Mouse (Mus musculus) spleen, adult 2 months (tissue): ENCODE measurements around the gene Sirt2. TPM values are rescaled to one million over a fixed set of nuclear protein-coding genes. Genes with fewer than 3 reads are reported as not detected.

Experiments used
- DNase-seq, 2 experiments: peaks; one replicate each; pipeline versions ENCODE4 v3.0.0 to v3.0.0-alpha.2; 2012 to 2021; ENCODE audit warnings: low spot score in 2 of 2, low read depth in 1 of 2
- H3K27ac ChIP-seq: fragments of 200-500 bp; 2 replicates; pipeline ENCODE4 v1.5.1; 2012; ENCODE audit warnings: low read length, inconsistent platforms; ENCODE audit not compliant: insufficient read depth
- H3K27me3 ChIP-seq: fragments of 200-500 bp; 2 replicates; pipeline ENCODE4 v1.6.1; 2012; ENCODE audit warnings: mild to moderate bottlenecking, moderate library complexity, low read length, inconsistent platforms; ENCODE audit not compliant: control insufficient read depth, insufficient read depth
- H3K36me3 ChIP-seq: fragments of 200-500 bp; 2 replicates; pipeline ENCODE4 v1.6.1; 2012; ENCODE audit warnings: mild to moderate bottlenecking, low read length, inconsistent platforms; ENCODE audit not compliant: control insufficient read depth, insufficient read depth
- H3K4me1 ChIP-seq: fragments of 200-500 bp; 2 replicates; pipeline ENCODE4 v1.6.1; 2011; ENCODE audit warnings: inconsistent platforms; ENCODE audit not compliant: control insufficient read depth, insufficient read depth, insufficient read length
- H3K4me3 ChIP-seq: fragments of 200-500 bp; 2 replicates; pipeline ENCODE4 v1.5.1; 2011; ENCODE audit warnings: mild to moderate bottlenecking, inconsistent platforms; ENCODE audit not compliant: insufficient read depth, insufficient read length; ENCODE audit errors: extremely low read depth
- CTCF ChIP-seq: fragments of 200-500 bp; IDR thresholded peaks from 2 replicates; pipeline ENCODE4 v1.5.1; 2011; ENCODE audit warnings: mild to moderate bottlenecking, inconsistent platforms; ENCODE audit not compliant: insufficient read depth, insufficient read length, insufficient replicate concordance; ENCODE audit errors: extremely low read depth
- POLR2A ChIP-seq: fragments of 200-500 bp; IDR thresholded peaks from 2 replicates; pipeline ENCODE4 v1.6.1; 2011; ENCODE audit warnings: low read depth, low read length, inconsistent platforms
- WGBS: fragments of 180-500 bp; shearing (Covaris S2); methylation state at CpG from one replicate; pipeline ENCODE4 v1.1.7; 2018; 5-methylcytosine and 5-hydroxymethylcytosine counted together
- polyA plus RNA-seq: library from polyadenylated mRNA; depleted of rRNA; stranded (reverse); fragments of >200 nt; gene quantifications from 2 replicates; pipeline ENCODE4 v1.2.3, GENCODE M21; 2012

Gene Sirt2
- polyA plus RNA-seq, 1 experiment, result 48.4 TPM

- TF ChIP-seq CTCF, result peak; percentile 18; the same call in 1 of the 2 replicates
- no peak for TF ChIP-seq POLR2A
- Histone ChIP-seq H3K4me1 (peaks cover 39% of the 10 kb centered on the region), H3K4me3 (no peak overlapping the region), H3K27ac (no peak overlapping the region), H3K36me3 (peaks cover 7% of the 10 kb centered on the region), H3K27me3 (no peaks in the 10 kb centered on the region)
- 39% methylated on average over 2 of the region's 2 CpGs for WGBS
- peak in 1 of 2 experiments; percentile 44 for DNase-seq
Measured at GRCm38 (mm10) chr7:28793834-28794233, 27.3 kb downstream of the Sirt2 start.

DNA sequence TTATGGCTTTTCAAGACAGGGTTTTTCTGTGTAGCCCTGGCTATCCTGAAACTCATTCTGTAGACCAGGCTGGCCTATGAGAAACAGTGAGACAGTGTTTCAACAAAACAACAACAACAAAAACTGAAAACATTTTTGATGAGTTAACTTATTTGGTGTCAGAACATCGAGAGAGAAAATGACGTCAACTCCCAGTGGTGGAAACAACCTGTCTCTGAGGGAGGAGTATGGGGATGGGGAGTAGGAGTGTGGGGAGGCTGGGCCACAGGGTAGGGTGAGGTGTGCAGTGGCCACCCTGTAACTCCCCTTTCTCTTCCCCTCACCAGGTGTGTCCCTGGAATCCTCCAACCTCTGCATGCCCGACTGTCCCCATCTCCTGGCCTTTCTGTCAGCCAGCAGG, 28.0 kb downstream of the Sirt2 start:
- TF ChIP-seq POLR2A, result no peak
- TF ChIP-seq CTCF, result no peak
- no peaks in the 10 kb centered on the region for H3K27me3 ChIP-seq
- peaks cover 8% of the 10 kb centered on the region for H3K36me3 ChIP-seq
- H3K4me1 ChIP-seq, result peaks cover 32% of the 10 kb centered on the region
- DNase-seq, result no peak
- WGBS, result 88% methylated on average over 3 of the region's 3 CpGs
- H3K4me3 ChIP-seq, result no peak overlapping the region
- no peak overlapping the region for H3K27ac ChIP-seq

- Histone ChIP-seq H3K4me3 (peak overlapping the region; percentile 58), H3K27me3 (no peaks in the 10 kb centered on the region), H3K27ac (peak overlapping the region; percentile 70), H3K4me1 (peaks cover 19% of the 10 kb centered on the region; the same call in 1 of the 2 replicates), H3K36me3 (peaks cover 8% of the 10 kb centered on the region)
- TF ChIP-seq POLR2A (peak; percentile 32; the same call in 1 of the 2 replicates), CTCF (no peak)
- 11% methylated on average over 15 of the region's 15 CpGs for whole genome bisulfite sequencing
- no peak for DNase-seq
Measured at GRCm38 (mm10) chr7:28795832-28796231, 29.3 kb downstream of the Sirt2 start.

DNA sequence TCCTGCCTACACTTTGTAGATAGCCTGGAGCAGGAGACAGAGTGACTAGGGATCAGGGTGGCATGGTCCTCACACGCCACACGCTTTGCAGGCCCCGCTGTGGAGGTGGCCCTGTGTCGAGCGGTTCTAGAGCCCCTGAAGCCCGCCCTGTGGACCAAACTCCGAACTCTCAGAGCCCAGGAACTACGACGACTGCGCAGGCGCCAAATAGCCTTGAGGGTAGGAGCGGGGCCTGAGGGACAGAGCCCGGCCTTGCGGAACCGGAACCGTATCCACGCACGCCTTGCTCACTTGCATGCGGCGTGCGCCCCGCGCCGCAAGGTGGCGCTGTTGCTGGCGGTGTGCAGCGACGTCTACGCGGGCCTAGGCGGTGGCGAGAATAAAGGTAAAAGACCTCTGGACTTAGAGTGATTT, 30.0 kb downstream of the Sirt2 start:
- peak; percentile 97 for TF ChIP-seq CTCF
- TF ChIP-seq POLR2A, result no peak
- WGBS, result 12% methylated on average over 32 of the region's 32 CpGs
- H3K4me3 ChIP-seq, result peak overlapping the region; percentile 58
- peak in 1 of 2 experiments; percentile 81 for DNase-seq
- no peaks in the 10 kb centered on the region for H3K27me3 ChIP-seq
- peaks cover 15% of the 10 kb centered on the region; the same call in 1 of the 2 replicates for H3K4me1 ChIP-seq
- peak overlapping the region; percentile 70 for H3K27ac ChIP-seq
- peaks cover 8% of the 10 kb centered on the region for H3K36me3 ChIP-seq

- no peak for DNase-seq
- no peaks in the 10 kb centered on the region for H3K27me3 ChIP-seq
- 61% methylated on average over 9 of the region's 9 CpGs for WGBS
- peaks cover 19% of the 10 kb centered on the region; the same call in 1 of the 2 replicates for H3K4me1 ChIP-seq
- H3K36me3 ChIP-seq, result peaks cover 8% of the 10 kb centered on the region
- no peak for TF ChIP-seq CTCF
- TF ChIP-seq POLR2A, result no peak
- peak overlapping the region; percentile 41; the same call in 1 of the 2 replicates for H3K27ac ChIP-seq
- H3K4me3 ChIP-seq, result no peak overlapping the region
Measured at GRCm38 (mm10) chr7:28799994-28800393, 33.5 kb downstream of the Sirt2 start.

DNA sequence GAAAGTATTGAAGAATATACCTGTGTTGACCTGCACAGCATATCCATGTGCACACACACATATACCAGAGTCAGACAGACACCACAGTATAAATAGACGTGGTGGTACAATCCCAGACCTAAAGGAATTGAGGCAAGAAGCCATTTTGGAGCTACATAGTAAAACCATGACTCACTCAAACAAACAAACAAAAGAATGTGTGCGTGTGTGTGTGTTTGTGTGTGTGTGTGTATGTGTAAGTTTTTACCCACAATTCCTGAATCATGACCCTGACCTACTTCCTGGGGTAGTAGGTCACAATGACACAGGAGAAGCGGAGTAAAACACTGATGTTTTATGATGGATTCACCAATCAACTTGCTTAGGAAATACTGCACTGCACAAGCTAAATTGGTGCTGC, 34.9 kb downstream of the Sirt2 start:
- no peaks in the 10 kb centered on the region for H3K27me3 ChIP-seq
- peaks cover 8% of the 10 kb centered on the region for H3K36me3 ChIP-seq
- no peak for DNase-seq
- no peak overlapping the region for H3K27ac ChIP-seq
- no peak for TF ChIP-seq POLR2A
- no peak for TF ChIP-seq CTCF
- 86% methylated on average over 3 of the region's 3 CpGs for WGBS
- H3K4me3 ChIP-seq, result no peak overlapping the region
- H3K4me1 ChIP-seq, result peaks cover 11% of the 10 kb centered on the region; the same call in 1 of the 2 replicates

- peak overlapping the region; percentile 48 for H3K27ac ChIP-seq
- no peak overlapping the region for H3K4me3 ChIP-seq
- WGBS, result 59% methylated on average over 10 of the region's 10 CpGs
- H3K27me3 ChIP-seq, result no peaks in the 10 kb centered on the region
- no peak for DNase-seq
- no peak for TF ChIP-seq POLR2A
- TF ChIP-seq CTCF, result no peak
- peaks cover 11% of the 10 kb centered on the region; the same call in 1 of the 2 replicates for H3K4me1 ChIP-seq
- peaks cover 8% of the 10 kb centered on the region for H3K36me3 ChIP-seq
Measured at GRCm38 (mm10) chr7:28801901-28802670, 35.6 kb downstream of the Sirt2 start.
